20 mouse cellular contexts compared by ENCODE assay signal in genomic region chr8:127528315-127528714, GRCm38 (mm10).
"Had no signal": no experiment of that assay in that cellular context is flagged by ENCODE, and none has a peak within 500 bp of the region (broad histone marks: within the 10 kb centered on the region; RNA-seq: fewer than 3 reads in every experiment).

No protein-coding gene starts in this region.

- H3K36me3 ChIP-seq: limb, embryonic 12.5 days; limb, embryonic 15.5 days; midbrain, embryonic 12.5 days; neural tube, embryonic 12.5 days; neural tube, embryonic 15.5 days; stomach, embryonic 15.5 days had no signal

- H3K4me3 ChIP-seq: limb, embryonic 12.5 days; limb, embryonic 15.5 days; midbrain, embryonic 12.5 days; neural tube, embryonic 12.5 days; neural tube, embryonic 15.5 days; stomach, embryonic 15.5 days had no signal

- H3K27me3 ChIP-seq: limb, embryonic 12.5 days; limb, embryonic 15.5 days; midbrain, embryonic 12.5 days; neural tube, embryonic 12.5 days; neural tube, embryonic 15.5 days; stomach, embryonic 15.5 days had no signal

- H3K9ac ChIP-seq: limb, embryonic 12.5 days; limb, embryonic 15.5 days; liver, embryonic 14.5 days; lung, embryonic 14.5 days; midbrain, embryonic 12.5 days; neural tube, embryonic 12.5 days; neural tube, embryonic 15.5 days; stomach, embryonic 15.5 days had no signal

- ATAC-seq: intestine, embryonic 16.5 days had no signal

- H3K4me2 ChIP-seq: limb, embryonic 12.5 days; limb, embryonic 15.5 days; lung, embryonic 14.5 days; midbrain, embryonic 12.5 days; neural tube, embryonic 12.5 days; neural tube, embryonic 15.5 days; stomach, embryonic 15.5 days had no signal

- H3K4me1 ChIP-seq: limb, embryonic 12.5 days; limb, embryonic 15.5 days; neural tube, embryonic 12.5 days; neural tube, embryonic 15.5 days; stomach, embryonic 15.5 days had no signal

- H3K27ac ChIP-seq: limb, embryonic 12.5 days; limb, embryonic 15.5 days; liver, embryonic 14.5 days; midbrain, embryonic 12.5 days; neural tube, embryonic 12.5 days; neural tube, embryonic 15.5 days; stomach, embryonic 15.5 days had no signal

- DNase-seq: kidney, adult 18-20 months; kidney, adult 9 months; kidney, postnatal 14 days; kidney, postnatal 4 days; left cerebral cortex, postnatal 4 days; lung, embryonic 14.5 days; lung, postnatal 10 days; lung, postnatal 36 days; right cerebral cortex, adult 18-20 months; right cerebral cortex, postnatal 14 days; spleen, adult 18-20 months; thymus, postnatal 25 days had no signal

- H3K9me3 ChIP-seq: limb, embryonic 12.5 days; limb, embryonic 15.5 days; midbrain, embryonic 12.5 days; neural tube, embryonic 12.5 days; neural tube, embryonic 15.5 days; stomach, embryonic 15.5 days had no signal
